Mouse (Mus musculus): ENCODE measurements around the gene Grk1.

GRCm38 (mm10) chr8:13386366-13386765 lies 18.5 kb upstream of the Grk1 start:
- TF ChIP-seq POLR2A (IDR thresholded peaks at IDR 0.05; ENCODE audit: low read depth, low read length), result no peak
- TF ChIP-seq CTCF (IDR thresholded peaks at IDR 0.05; ENCODE audit: extremely low read depth, insufficient read depth, insufficient read length, insufficient replicate concordance), result no peak

All from spleen, adult 2 months (tissue).